Mouse (Mus musculus): ENCODE data around the gene Copz2. TPM values are rescaled to one million over a fixed set of nuclear protein-coding genes. Genes with fewer than 3 reads are reported as not detected.

Gene Copz2
- polyA plus RNA-seq, 1 experiment from 2014 or later = 51.0 TPM

DNA sequence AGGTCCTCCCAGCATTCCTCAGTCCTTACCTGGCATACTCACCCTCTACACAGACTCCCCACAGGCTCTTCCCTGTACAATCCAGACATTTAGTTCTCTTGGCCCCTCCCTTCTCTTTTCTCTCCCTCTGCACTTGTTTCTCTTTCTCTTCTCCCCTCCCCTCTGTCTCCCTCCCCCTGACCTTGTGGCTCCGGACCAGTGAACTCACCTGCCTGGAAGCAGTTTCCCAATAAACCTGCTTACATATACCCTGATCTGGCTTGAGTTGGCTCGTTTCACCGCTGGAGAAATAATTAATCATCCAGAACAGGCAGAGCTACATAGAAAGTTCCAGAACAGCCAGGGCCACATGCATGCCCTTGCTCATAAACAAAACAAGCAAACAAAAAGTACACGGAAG lies 18.2 kb upstream of the Copz2 start:
- Histone ChIP-seq H3K27ac (ENCODE audit: low read depth) (peak overlapping the region; percentile 99), H3K4me3 (ENCODE audit: low read depth, low read length) (no peak overlapping the region), H3K4me2 (ENCODE audit: low read depth, low read length) (0 out of 2 replicates have a peak overlapping the region, but pooled peaks have one; percentile 16)

DNA sequence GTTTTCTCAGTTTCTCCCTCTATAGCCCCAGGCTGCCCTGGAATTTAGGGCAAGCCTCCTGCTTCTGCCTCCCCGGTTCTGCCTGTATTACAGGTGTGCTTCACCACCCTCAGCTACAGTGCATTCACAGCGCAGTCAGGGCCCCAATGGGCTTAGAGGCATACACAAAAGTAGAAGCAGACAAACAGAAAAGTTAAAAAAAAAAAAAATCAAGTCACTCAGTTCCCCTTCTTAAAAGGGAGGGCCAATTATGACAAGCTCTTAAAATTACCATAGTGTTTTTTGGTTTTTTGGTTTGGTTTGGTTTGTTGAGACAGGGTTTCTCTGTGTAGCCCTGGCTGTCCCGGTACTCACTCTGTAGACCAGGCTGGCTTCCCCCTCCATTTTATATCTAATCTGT lies 17.1 kb upstream of the Copz2 start:
- TF ChIP-seq CTCF (IDR thresholded peaks at IDR 0.05; ENCODE audit: low read depth) = no peak
- no peak for TF ChIP-seq EP300 (IDR thresholded peaks at IDR 0.05; ENCODE audit: low read depth)
- Histone ChIP-seq H3K4me3 (ENCODE audit: low read depth, low read length) (no peak overlapping the region), H3K36me3 (replicated peaks; ENCODE audit: insufficient read depth, low read length) (no peaks in the 10 kb centered on the region), H3K4me1 (ENCODE audit: insufficient read depth) (peaks cover 14% of the 10 kb centered on the region), H3K27me3 (ENCODE audit: insufficient read depth, low read length) (no peaks in the 10 kb centered on the region), H3K27ac (ENCODE audit: low read depth) (no peak overlapping the region), H3K4me2 (ENCODE audit: low read depth, low read length) (no peak overlapping the region), H3K9me3 (ENCODE audit: low read length) (no peaks in the 10 kb centered on the region), H3K9ac (replicated peaks) (no peak overlapping the region)
- 82% methylated on average over 3 of the region's 3 CpGs for WGBS (ENCODE audit: insufficient replicate concordance)
- DNase-seq (no peak), ATAC-seq (no peak)

More for the DNA sequence above, 18.2 kb upstream of the Copz2 start:
- Histone ChIP-seq H3K27me3 (ENCODE audit: insufficient read depth, low read length) (no peaks in the 10 kb centered on the region), H3K36me3 (replicated peaks; ENCODE audit: insufficient read depth, low read length) (peaks cover 8% of the 10 kb centered on the region), H3K9ac (replicated peaks) (no peak overlapping the region), H3K9me3 (ENCODE audit: low read length) (no peaks in the 10 kb centered on the region), H3K4me1 (ENCODE audit: insufficient read depth) (peaks cover 23% of the 10 kb centered on the region)
- ATAC-seq = no peak; the same call in 1 of the 2 replicates
- peak; percentile 56 for DNase-seq
- 60% methylated on average over 4 of the region's 4 CpGs for WGBS (ENCODE audit: insufficient replicate concordance)
- TF ChIP-seq CTCF (IDR thresholded peaks at IDR 0.05; ENCODE audit: low read depth) = no peak
- peak; percentile 70 for TF ChIP-seq EP300 (IDR thresholded peaks at IDR 0.05; ENCODE audit: low read depth)

DNA sequence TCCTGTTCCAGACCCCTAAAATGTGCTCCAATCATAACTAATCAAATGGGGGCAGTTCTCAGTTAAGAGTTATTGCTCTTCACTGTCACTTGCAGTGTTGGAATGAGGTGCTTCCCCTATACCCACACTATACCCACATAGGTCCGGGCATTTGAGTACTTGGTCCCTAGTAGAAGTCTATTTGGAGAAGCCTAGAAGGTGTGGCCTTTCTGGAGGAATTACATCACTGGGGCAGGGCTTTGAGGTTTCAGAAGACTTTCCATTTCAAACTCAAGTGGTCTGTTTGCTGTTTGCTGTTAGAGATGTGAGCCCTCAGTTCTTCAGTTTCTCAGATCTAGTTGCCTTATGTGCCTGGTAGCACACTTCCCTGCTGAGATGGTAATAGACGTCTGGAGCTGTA lies 16.7 kb upstream of the Copz2 start:
- H3K9me3 ChIP-seq (ENCODE audit: low read length) = no peaks in the 10 kb centered on the region
- H3K4me1 ChIP-seq (ENCODE audit: insufficient read depth) = peaks cover 10% of the 10 kb centered on the region
- no peak for DNase-seq
- H3K27ac ChIP-seq (ENCODE audit: low read depth) = no peak overlapping the region
- no peak overlapping the region for H3K9ac ChIP-seq (replicated peaks)
- no peak overlapping the region for H3K4me3 ChIP-seq (ENCODE audit: low read depth, low read length)
- H3K27me3 ChIP-seq (ENCODE audit: insufficient read depth, low read length) = no peaks in the 10 kb centered on the region
- 68% methylated on average over 2 of the region's 2 CpGs for WGBS (ENCODE audit: insufficient replicate concordance)
- no peaks in the 10 kb centered on the region for H3K36me3 ChIP-seq (replicated peaks; ENCODE audit: insufficient read depth, low read length)
- TF ChIP-seq CTCF (IDR thresholded peaks at IDR 0.05; ENCODE audit: low read depth) (no peak), EP300 (IDR thresholded peaks at IDR 0.05; ENCODE audit: low read depth) (no peak)
- ATAC-seq = no peak
- no peak overlapping the region for H3K4me2 ChIP-seq (ENCODE audit: low read depth, low read length)

DNA sequence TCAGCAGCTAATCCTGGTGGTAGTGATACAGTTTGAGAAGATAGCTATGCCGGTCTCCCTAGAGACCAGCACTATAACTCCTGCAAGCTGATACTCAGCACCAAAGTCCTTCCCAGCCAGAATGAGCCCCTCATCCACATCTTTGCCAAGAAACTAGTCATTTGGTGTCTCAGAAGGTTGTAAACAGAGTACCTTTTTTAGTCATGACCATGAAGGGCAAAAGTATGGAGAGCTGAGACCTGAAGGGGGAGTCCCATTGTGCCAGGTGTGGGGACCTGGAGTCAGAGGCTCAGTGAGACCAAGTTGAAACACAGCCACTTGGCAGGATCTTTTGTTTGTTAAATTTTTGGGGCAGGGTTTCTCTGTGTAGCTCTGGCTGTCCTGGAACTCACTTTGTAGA lies 15.5 kb upstream of the Copz2 start:
- Histone ChIP-seq H3K4me2 (ENCODE audit: low read depth, low read length) (no peak overlapping the region), H3K27ac (ENCODE audit: low read depth) (no peak overlapping the region), H3K4me1 (ENCODE audit: insufficient read depth) (peaks cover 8% of the 10 kb centered on the region), H3K4me3 (ENCODE audit: low read depth, low read length) (no peak overlapping the region), H3K27me3 (ENCODE audit: insufficient read depth, low read length) (no peaks in the 10 kb centered on the region), H3K9ac (replicated peaks) (no peak overlapping the region), H3K9me3 (ENCODE audit: low read length) (no peaks in the 10 kb centered on the region), H3K36me3 (replicated peaks; ENCODE audit: insufficient read depth, low read length) (no peaks in the 10 kb centered on the region)
- TF ChIP-seq CTCF (IDR thresholded peaks at IDR 0.05; ENCODE audit: low read depth) = no peak
- TF ChIP-seq EP300 (IDR thresholded peaks at IDR 0.05; ENCODE audit: low read depth) = no peak
- DNase-seq = no peak
- no peak for ATAC-seq
- 90% methylated on average over 1 of the region's 1 CpGs for WGBS (ENCODE audit: insufficient replicate concordance)

DNA sequence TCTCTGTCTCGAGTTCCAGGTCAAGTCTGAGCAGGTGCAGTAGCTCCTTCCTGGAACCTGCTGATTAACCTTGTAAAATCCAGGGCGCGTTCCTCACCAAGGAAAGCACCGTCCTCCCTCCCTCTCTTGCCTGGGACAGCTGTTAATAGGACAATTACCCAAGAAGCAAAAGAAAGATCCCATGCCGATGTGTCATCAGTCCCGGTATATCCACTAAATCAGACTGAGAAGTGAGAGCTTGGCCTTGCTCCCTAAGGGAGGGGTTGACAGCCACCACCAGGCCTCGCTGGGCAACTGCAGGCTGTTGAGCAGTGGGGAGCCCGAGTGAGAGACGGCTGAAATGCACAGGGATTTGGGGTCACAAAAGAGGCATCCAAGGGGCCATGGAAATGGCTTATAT lies 12.4 kb upstream of the Copz2 start:
- Histone ChIP-seq H3K4me3 (ENCODE audit: low read depth, low read length) (no peak overlapping the region), H3K27ac (ENCODE audit: low read depth) (no peak overlapping the region), H3K4me2 (ENCODE audit: low read depth, low read length) (no peak overlapping the region), H3K36me3 (replicated peaks; ENCODE audit: insufficient read depth, low read length) (no peaks in the 10 kb centered on the region), H3K27me3 (ENCODE audit: insufficient read depth, low read length) (no peaks in the 10 kb centered on the region), H3K4me1 (ENCODE audit: insufficient read depth) (peaks cover 2% of the 10 kb centered on the region; the same call in 1 of the 2 replicates), H3K9me3 (ENCODE audit: low read length) (no peaks in the 10 kb centered on the region), H3K9ac (replicated peaks) (no peak overlapping the region)
- TF ChIP-seq EP300 (IDR thresholded peaks at IDR 0.05; ENCODE audit: low read depth) (no peak), CTCF (IDR thresholded peaks at IDR 0.05; ENCODE audit: low read depth) (peak; percentile 63)
- DNase-seq = no peak
- peak; percentile 41; the same call in 1 of the 2 replicates for ATAC-seq
- WGBS (ENCODE audit: insufficient replicate concordance) = 43% methylated on average over 9 of the region's 9 CpGs

DNA sequence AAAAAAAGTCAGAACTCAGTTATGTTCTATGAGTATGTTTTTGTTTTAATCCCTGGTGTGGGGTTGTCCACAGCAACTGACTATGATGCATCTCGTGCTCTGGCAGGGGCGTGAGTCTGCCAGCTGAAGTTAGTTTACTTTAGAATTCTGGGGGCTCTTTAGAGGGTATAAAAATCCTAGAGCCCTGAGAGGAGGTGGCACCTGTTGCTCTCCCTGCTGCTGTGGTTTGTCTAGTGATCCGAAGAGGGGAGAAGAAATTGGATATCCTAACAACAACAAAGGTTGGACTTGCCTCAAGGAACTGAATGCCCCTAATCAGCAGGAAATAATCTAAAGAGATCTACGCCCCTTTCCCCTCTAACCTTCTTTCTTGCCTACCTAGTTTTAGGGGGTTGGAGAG lies 11.3 kb upstream of the Copz2 start:
- Histone ChIP-seq H3K27ac (ENCODE audit: low read depth) (no peak overlapping the region), H3K27me3 (ENCODE audit: insufficient read depth, low read length) (no peaks in the 10 kb centered on the region), H3K4me3 (ENCODE audit: low read depth, low read length) (no peak overlapping the region), H3K4me2 (ENCODE audit: low read depth, low read length) (no peak overlapping the region), H3K9me3 (ENCODE audit: low read length) (no peaks in the 10 kb centered on the region), H3K9ac (replicated peaks) (no peak overlapping the region), H3K4me1 (ENCODE audit: insufficient read depth) (peaks cover 2% of the 10 kb centered on the region; the same call in 1 of the 2 replicates), H3K36me3 (replicated peaks; ENCODE audit: insufficient read depth, low read length) (no peaks in the 10 kb centered on the region)
- ATAC-seq (no peak), DNase-seq (no peak)
- TF ChIP-seq CTCF (IDR thresholded peaks at IDR 0.05; ENCODE audit: low read depth) (no peak), EP300 (IDR thresholded peaks at IDR 0.05; ENCODE audit: low read depth) (no peak)
- 70% methylated on average over 4 of the region's 4 CpGs for WGBS (ENCODE audit: insufficient replicate concordance)

DNA sequence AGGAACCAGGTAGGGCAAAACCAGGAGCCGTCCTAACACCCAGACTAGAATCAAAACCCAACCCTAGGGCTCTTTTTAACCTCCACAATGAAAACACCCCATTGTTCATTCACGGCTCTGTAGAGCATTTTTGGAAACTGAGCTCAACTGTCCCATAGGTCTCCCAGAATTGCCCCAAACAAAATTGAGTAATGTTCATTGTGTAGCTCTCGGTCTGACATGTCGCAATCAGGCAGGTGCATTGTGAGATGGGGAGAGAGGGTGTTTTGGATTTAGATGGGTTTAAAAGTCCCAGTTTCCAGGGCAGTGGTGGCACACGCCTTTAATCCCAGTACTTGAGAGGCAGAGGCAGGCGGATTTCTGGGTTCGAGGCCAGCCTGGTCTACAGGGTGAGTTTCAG lies 10.2 kb upstream of the Copz2 start:
- Histone ChIP-seq H3K36me3 (replicated peaks; ENCODE audit: insufficient read depth, low read length) (no peaks in the 10 kb centered on the region), H3K4me1 (ENCODE audit: insufficient read depth) (peaks cover 2% of the 10 kb centered on the region; the same call in 1 of the 2 replicates), H3K27ac (ENCODE audit: low read depth) (no peak overlapping the region), H3K9me3 (ENCODE audit: low read length) (no peaks in the 10 kb centered on the region), H3K27me3 (ENCODE audit: insufficient read depth, low read length) (no peaks in the 10 kb centered on the region), H3K4me3 (ENCODE audit: low read depth, low read length) (no peak overlapping the region), H3K9ac (replicated peaks) (no peak overlapping the region), H3K4me2 (ENCODE audit: low read depth, low read length) (no peak overlapping the region)
- no peak for DNase-seq
- peak; percentile 62 for ATAC-seq
- TF ChIP-seq EP300 (IDR thresholded peaks at IDR 0.05; ENCODE audit: low read depth) (no peak), CTCF (IDR thresholded peaks at IDR 0.05; ENCODE audit: low read depth) (no peak)
- 56% methylated on average over 7 of the region's 7 CpGs for WGBS (ENCODE audit: insufficient replicate concordance)
